Mouse (Mus musculus): ENCODE results near the gene Ppp6r1. TPM values are rescaled to one million over a fixed set of nuclear protein-coding genes. Genes with fewer than 3 reads are reported as not detected.
A peak's percentile ranks its signal among the peaks of the same experiment; 100 is the strongest.

The Ppp6r1 gene
- total and polyA plus RNA-seq, 2 experiments, result 47.6 to 79.2 TPM

- WGBS, result 85% methylated on average over 1 of the region's 1 CpGs
- no peaks in the 10 kb centered on the region for H3K4me1 ChIP-seq (ENCODE audit: control insufficient read depth, insufficient read depth, low read length)
- TF ChIP-seq CTCF (IDR thresholded peaks at IDR 0.05; ENCODE audit: low read depth, low read length) (no peak), POLR2A (IDR thresholded peaks at IDR 0.05; ENCODE audit: extremely low read depth, insufficient read depth, low read length) (no peak)
These were observed 45.9 kb downstream of the Ppp6r1 start for GRCm38 (mm10) chr7:4612956-4613355.

GRCm38 (mm10) chr7:4612386-4612785 is 46.4 kb downstream of the Ppp6r1 start:
- DNase-seq (ENCODE audit: extremely low read depth, low read depth, low spot score), result no peak
- no peaks in the 10 kb centered on the region for H3K4me1 ChIP-seq (ENCODE audit: control insufficient read depth, insufficient read depth, low read length)
- H3K9ac ChIP-seq (ENCODE audit: low read depth, low read length), result no peak overlapping the region
- WGBS, result 63% methylated on average over 8 of the region's 8 CpGs
- H3K27ac ChIP-seq (replicated peaks; ENCODE audit: insufficient read depth, low read depth, low read length), result no peak overlapping the region
- no peaks in the 10 kb centered on the region for H3K27me3 ChIP-seq (ENCODE audit: control insufficient read depth, insufficient read depth, low read length)
- no peak for TF ChIP-seq CTCF (IDR thresholded peaks at IDR 0.05; ENCODE audit: low read depth, low read length)
- no peak for TF ChIP-seq POLR2A (IDR thresholded peaks at IDR 0.05; ENCODE audit: extremely low read depth, insufficient read depth, low read length)
- H3K36me3 ChIP-seq (ENCODE audit: control insufficient read depth, insufficient read depth, low read length), result no peaks in the 10 kb centered on the region
- no peak overlapping the region for H3K4me3 ChIP-seq (ENCODE audit: insufficient read depth, low read depth, low read length)
- H3K79me2 ChIP-seq (ENCODE audit: control insufficient read depth, insufficient read depth, low read length), result no peaks in the 10 kb centered on the region

More at GRCm38 (mm10) chr7:4612956-4613355, 45.9 kb downstream of the Ppp6r1 start:
- H3K9ac ChIP-seq (ENCODE audit: low read depth, low read length), result no peak overlapping the region
- H3K36me3 ChIP-seq (ENCODE audit: control insufficient read depth, insufficient read depth, low read length), result no peaks in the 10 kb centered on the region
- H3K27ac ChIP-seq (replicated peaks; ENCODE audit: insufficient read depth, low read depth, low read length), result no peak overlapping the region
- no peak overlapping the region for H3K4me3 ChIP-seq (ENCODE audit: insufficient read depth, low read depth, low read length)
- no peaks in the 10 kb centered on the region for H3K79me2 ChIP-seq (ENCODE audit: control insufficient read depth, insufficient read depth, low read length)
- no peak for DNase-seq (ENCODE audit: extremely low read depth, low read depth, low spot score)
- H3K27me3 ChIP-seq (ENCODE audit: control insufficient read depth, insufficient read depth, low read length), result no peaks in the 10 kb centered on the region

- WGBS, result 72% methylated on average over 12 of the region's 12 CpGs
- Histone ChIP-seq H3K27ac (replicated peaks; ENCODE audit: insufficient read depth, low read depth, low read length) (no peak overlapping the region), H3K36me3 (ENCODE audit: control insufficient read depth, insufficient read depth, low read length) (no peaks in the 10 kb centered on the region), H3K27me3 (ENCODE audit: control insufficient read depth, insufficient read depth, low read length) (no peaks in the 10 kb centered on the region), H3K4me3 (ENCODE audit: insufficient read depth, low read depth, low read length) (no peak overlapping the region), H3K9ac (ENCODE audit: low read depth, low read length) (no peak overlapping the region), H3K4me1 (ENCODE audit: control insufficient read depth, insufficient read depth, low read length) (no peaks in the 10 kb centered on the region), H3K79me2 (ENCODE audit: control insufficient read depth, insufficient read depth, low read length) (no peaks in the 10 kb centered on the region)
- DNase-seq (ENCODE audit: extremely low read depth, low read depth, low spot score), result no peak
- TF ChIP-seq POLR2A (IDR thresholded peaks at IDR 0.05; ENCODE audit: extremely low read depth, insufficient read depth, low read length) (no peak), CTCF (IDR thresholded peaks at IDR 0.05; ENCODE audit: low read depth, low read length) (no peak)
These were observed 46.9 kb downstream of the Ppp6r1 start for GRCm38 (mm10) chr7:4611921-4612341.

- 80% methylated on average over 12 of the region's 12 CpGs for WGBS
- no peak for TF ChIP-seq CTCF (IDR thresholded peaks at IDR 0.05; ENCODE audit: low read depth, low read length)
- TF ChIP-seq POLR2A (IDR thresholded peaks at IDR 0.05; ENCODE audit: extremely low read depth, insufficient read depth, low read length), result no peak
- Histone ChIP-seq H3K27me3 (ENCODE audit: control insufficient read depth, insufficient read depth, low read length) (no peaks in the 10 kb centered on the region), H3K4me1 (ENCODE audit: control insufficient read depth, insufficient read depth, low read length) (no peaks in the 10 kb centered on the region), H3K79me2 (ENCODE audit: control insufficient read depth, insufficient read depth, low read length) (no peaks in the 10 kb centered on the region), H3K9ac (ENCODE audit: low read depth, low read length) (no peak overlapping the region), H3K27ac (replicated peaks; ENCODE audit: insufficient read depth, low read depth, low read length) (no peak overlapping the region), H3K36me3 (ENCODE audit: control insufficient read depth, insufficient read depth, low read length) (no peaks in the 10 kb centered on the region), H3K4me3 (ENCODE audit: insufficient read depth, low read depth, low read length) (no peak overlapping the region)
- DNase-seq (ENCODE audit: extremely low read depth, low read depth, low spot score), result no peak
These were observed 47.3 kb downstream of the Ppp6r1 start for GRCm38 (mm10) chr7:4611511-4611910.

- 61% methylated on average over 5 of the region's 5 CpGs for WGBS
- Histone ChIP-seq H3K4me1 (ENCODE audit: control insufficient read depth, insufficient read depth, low read length) (no peaks in the 10 kb centered on the region), H3K79me2 (ENCODE audit: control insufficient read depth, insufficient read depth, low read length) (no peaks in the 10 kb centered on the region), H3K36me3 (ENCODE audit: control insufficient read depth, insufficient read depth, low read length) (no peaks in the 10 kb centered on the region), H3K27ac (replicated peaks; ENCODE audit: insufficient read depth, low read depth, low read length) (no peak overlapping the region), H3K27me3 (ENCODE audit: control insufficient read depth, insufficient read depth, low read length) (no peaks in the 10 kb centered on the region), H3K9ac (ENCODE audit: low read depth, low read length) (no peak overlapping the region), H3K4me3 (ENCODE audit: insufficient read depth, low read depth, low read length) (no peak overlapping the region)
- no peak for TF ChIP-seq POLR2A (IDR thresholded peaks at IDR 0.05; ENCODE audit: extremely low read depth, insufficient read depth, low read length)
- peak; percentile 41 for DNase-seq (ENCODE audit: extremely low read depth, low read depth, low spot score)
These were observed 50.8 kb downstream of the Ppp6r1 start for GRCm38 (mm10) chr7:4608002-4608401.

- no peaks in the 10 kb centered on the region for H3K4me1 ChIP-seq (ENCODE audit: control insufficient read depth, insufficient read depth, low read length)
- TF ChIP-seq POLR2A (IDR thresholded peaks at IDR 0.05; ENCODE audit: extremely low read depth, insufficient read depth, low read length) (no peak), CTCF (IDR thresholded peaks at IDR 0.05; ENCODE audit: low read depth, low read length) (no peak)
- H3K4me3 ChIP-seq (ENCODE audit: insufficient read depth, low read depth, low read length), result no peak within 1 kb of the TSS
- DNase-seq (ENCODE audit: extremely low read depth, low read depth, low spot score), result no peak
- 65% methylated on average over 6 of the region's 6 CpGs for WGBS
- H3K27me3 ChIP-seq (ENCODE audit: control insufficient read depth, insufficient read depth, low read length), result no peaks in the 10 kb centered on the region
- no peak within 1 kb of the TSS for H3K27ac ChIP-seq (replicated peaks; ENCODE audit: insufficient read depth, low read depth, low read length)
- no peaks in the 10 kb centered on the region for H3K36me3 ChIP-seq (ENCODE audit: control insufficient read depth, insufficient read depth, low read length)
- H3K79me2 ChIP-seq (ENCODE audit: control insufficient read depth, insufficient read depth, low read length), result no peaks in the 10 kb centered on the region
- no peak within 1 kb of the TSS for H3K9ac ChIP-seq (ENCODE audit: low read depth, low read length)
These were observed 54.9 kb downstream of the Ppp6r1 start, which contains the start of gene Ptprh for GRCm38 (mm10) chr7:4603873-4604272. TSS of gene Ptprh (minus strand) at chr7:4604041.

Data from liver, adult 2 months (tissue).